Mouse (Mus musculus): ENCODE measurements around the gene Pla2g15.

Pla2g15 gene

DNA sequence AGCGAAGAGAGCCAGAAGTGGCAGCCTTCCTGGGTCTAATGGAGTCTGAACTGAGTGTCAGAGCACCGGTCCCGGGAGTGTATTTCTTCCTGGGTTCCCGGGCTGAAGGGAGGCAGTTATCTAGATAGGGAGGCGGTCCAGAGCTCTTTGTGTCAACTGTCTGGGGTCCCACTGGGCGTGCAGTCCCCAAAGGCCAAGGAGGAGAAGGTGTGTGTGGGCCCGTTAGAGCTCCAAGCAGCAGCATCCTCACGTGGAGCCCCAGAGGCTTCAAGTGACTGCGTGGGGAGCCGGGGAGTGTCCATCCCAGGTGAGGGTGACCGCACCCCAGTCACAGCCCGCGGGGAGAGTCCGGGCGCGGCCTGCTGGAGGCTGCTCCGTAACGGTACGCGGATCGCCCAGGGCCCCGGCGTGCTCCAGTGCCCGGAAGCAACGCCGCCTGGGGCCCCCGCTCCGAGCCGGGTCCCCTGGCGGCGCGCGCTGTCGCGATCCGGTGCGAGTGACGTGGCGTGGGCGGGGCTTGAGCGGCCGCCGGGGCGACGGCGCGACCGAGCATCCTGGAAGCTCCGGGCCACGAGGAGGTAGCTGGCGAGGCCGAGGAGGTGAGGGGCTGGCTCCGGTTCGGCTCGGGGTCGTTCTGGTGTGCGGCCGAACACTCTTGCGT lies 18.3 kb downstream of the Pla2g15 start, which contains the start of gene Slc7a6:
Gene Slc7a6, plus strand, starts transcription at position 502 of the 661 bp plus-strand sequence.
- peak within 1 kb of the TSS; percentile 88 for H3K4me3 ChIP-seq (replicated peaks; ENCODE audit: low read length)
- peaks cover 19% of the 10 kb centered on the region for H3K4me1 ChIP-seq (replicated peaks; ENCODE audit: low read depth, low read length)
- H3K36me3 ChIP-seq (ENCODE audit: insufficient read depth, low read length): peaks cover 17% of the 10 kb centered on the region
- peaks cover 47% of the 10 kb centered on the region for H3K27me3 ChIP-seq (ENCODE audit: insufficient read depth, low read length)
- H3K9me3 ChIP-seq (ENCODE audit: low read length): no peaks in the 10 kb centered on the region
- TF ChIP-seq POU5F1 (IDR thresholded peaks at IDR 0.05; ENCODE audit: borderline replicate concordance, low read length) (no peak), CTCF (conservative IDR thresholded peaks at IDR 0.05; ENCODE audit: low read length) (no peak), NANOG (IDR thresholded peaks at IDR 0.05; ENCODE audit: borderline replicate concordance, low read length) (no peak)

DNA sequence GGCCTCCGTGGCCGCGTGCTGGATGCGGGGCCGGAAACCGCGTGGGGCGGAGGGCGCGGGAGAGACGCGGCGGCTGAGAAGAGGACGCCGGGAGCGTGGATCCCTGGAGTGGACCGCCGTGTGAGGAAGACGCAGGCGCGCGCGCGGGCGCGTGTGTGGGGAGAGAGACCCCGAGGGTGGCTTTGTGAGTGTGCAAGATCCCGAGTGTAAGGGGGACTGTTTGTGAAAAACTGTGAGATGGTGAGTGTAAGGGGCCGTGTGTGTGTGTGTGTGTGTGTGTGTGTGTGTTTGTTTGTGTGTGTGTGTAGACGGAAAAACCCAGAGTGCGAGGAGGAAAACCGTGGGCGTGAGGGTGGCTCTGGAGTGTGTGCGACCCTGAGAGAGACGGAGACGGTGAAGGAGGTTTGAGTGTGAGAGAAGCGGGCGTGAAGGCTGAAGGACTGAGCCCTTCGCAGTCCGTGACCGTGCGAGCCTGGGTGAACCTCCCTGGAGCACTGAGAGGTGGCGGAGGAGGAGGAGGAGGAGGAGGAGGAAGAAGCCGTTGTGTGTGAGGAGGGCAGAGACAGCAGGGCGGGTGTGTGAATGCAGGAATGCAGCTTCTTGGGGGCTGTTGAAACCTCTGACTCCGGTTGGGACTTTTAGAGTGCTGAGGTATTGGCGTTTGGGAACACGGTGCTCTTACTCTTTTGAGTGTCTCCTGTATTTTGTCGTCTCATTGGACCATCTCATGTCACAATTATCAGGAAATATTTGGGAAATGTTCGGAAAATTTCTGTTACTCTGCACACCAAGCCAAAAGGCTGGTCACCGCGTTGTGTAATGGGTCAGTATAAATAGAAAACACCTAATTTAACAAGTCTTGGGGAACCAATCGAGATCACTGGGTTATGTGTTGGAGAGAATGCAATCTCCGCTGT lies 19.1 kb downstream of the Pla2g15 start:
- no peaks in the 10 kb centered on the region for H3K9me3 ChIP-seq (ENCODE audit: low read length)

DNA sequence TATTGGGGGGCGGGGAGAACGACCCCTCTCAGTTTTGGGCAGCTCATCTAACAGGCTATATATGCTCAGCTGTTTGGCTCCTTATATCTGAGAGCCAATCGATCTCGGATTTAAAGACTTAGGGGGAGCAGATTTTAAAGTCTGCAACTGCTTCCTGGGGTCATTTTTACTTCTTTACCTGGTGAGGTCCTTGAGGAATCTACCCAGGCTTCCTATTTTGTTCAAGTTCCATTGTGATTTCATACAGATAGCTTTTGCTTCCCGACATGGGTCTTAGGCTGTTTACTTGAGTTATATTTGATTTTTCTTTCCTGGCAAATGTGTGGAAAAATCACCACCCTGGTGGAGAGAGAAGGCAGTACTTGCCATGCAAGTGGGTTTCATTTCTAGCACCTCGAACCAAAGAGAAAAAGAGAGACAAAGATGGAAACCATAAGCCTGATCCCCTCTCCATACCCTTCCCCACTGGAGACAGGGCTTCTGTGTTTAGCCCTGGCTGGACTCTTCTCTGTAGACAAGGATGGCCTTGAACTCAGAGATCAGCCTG lies 19.8 kb downstream of the Pla2g15 start:
- Histone ChIP-seq H3K4me3 (replicated peaks; ENCODE audit: low read length) (peak overlapping the region; percentile 88), H3K36me3 (ENCODE audit: insufficient read depth, low read length) (peaks cover 4% of the 10 kb centered on the region), H3K4me1 (replicated peaks; ENCODE audit: low read depth, low read length) (peaks cover 19% of the 10 kb centered on the region), H3K9me3 (ENCODE audit: low read length) (no peaks in the 10 kb centered on the region), H3K27me3 (ENCODE audit: insufficient read depth, low read length) (peaks cover 47% of the 10 kb centered on the region)
- TF ChIP-seq POU5F1 (IDR thresholded peaks at IDR 0.05; ENCODE audit: borderline replicate concordance, low read length) (no peak), NANOG (IDR thresholded peaks at IDR 0.05; ENCODE audit: borderline replicate concordance, low read length) (no peak), CTCF (conservative IDR thresholded peaks at IDR 0.05; ENCODE audit: low read length) (peak; percentile 18; the same call in 1 of the 2 replicates)

More for the DNA sequence above, 19.1 kb downstream of the Pla2g15 start:
- no peak for TF ChIP-seq POU5F1 (IDR thresholded peaks at IDR 0.05; ENCODE audit: borderline replicate concordance, low read length)
- TF ChIP-seq CTCF (conservative IDR thresholded peaks at IDR 0.05; ENCODE audit: low read length): no peak
- TF ChIP-seq NANOG (IDR thresholded peaks at IDR 0.05; ENCODE audit: borderline replicate concordance, low read length): no peak
- H3K4me3 ChIP-seq (replicated peaks; ENCODE audit: low read length): peak overlapping the region; percentile 88
- H3K27me3 ChIP-seq (ENCODE audit: insufficient read depth, low read length): peaks cover 47% of the 10 kb centered on the region
- H3K36me3 ChIP-seq (ENCODE audit: insufficient read depth, low read length): peaks cover 9% of the 10 kb centered on the region
- peaks cover 19% of the 10 kb centered on the region for H3K4me1 ChIP-seq (replicated peaks; ENCODE audit: low read depth, low read length)

DNA sequence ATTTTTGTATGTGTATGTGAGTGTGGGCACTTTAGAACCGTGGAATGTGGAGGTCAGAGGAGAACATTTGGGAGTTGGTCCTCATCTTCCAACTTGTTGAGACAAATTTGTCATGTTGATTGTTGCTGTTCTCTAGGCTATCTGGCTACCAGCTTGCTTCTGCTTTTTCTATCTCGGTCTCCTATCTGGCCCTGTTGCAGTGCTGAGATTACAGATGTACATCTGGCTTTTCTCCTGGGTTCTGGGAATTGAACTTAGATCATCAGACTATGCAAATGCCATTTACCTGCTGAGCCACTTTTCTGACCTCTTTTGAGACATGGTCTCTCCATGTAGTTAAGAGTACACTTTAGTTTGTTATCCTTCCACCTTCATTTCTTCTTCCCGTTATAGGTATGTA lies 23.4 kb downstream of the Pla2g15 start:
- H3K36me3 ChIP-seq (ENCODE audit: insufficient read depth, low read length): no peaks in the 10 kb centered on the region
- no peaks in the 10 kb centered on the region for H3K9me3 ChIP-seq (ENCODE audit: low read length)
- peaks cover 18% of the 10 kb centered on the region for H3K27me3 ChIP-seq (ENCODE audit: insufficient read depth, low read length)
- peaks cover 12% of the 10 kb centered on the region for H3K4me1 ChIP-seq (replicated peaks; ENCODE audit: low read depth, low read length)
- TF ChIP-seq CTCF (conservative IDR thresholded peaks at IDR 0.05; ENCODE audit: low read length) (no peak), POU5F1 (IDR thresholded peaks at IDR 0.05; ENCODE audit: borderline replicate concordance, low read length) (no peak), NANOG (IDR thresholded peaks at IDR 0.05; ENCODE audit: borderline replicate concordance, low read length) (no peak)
- no peak overlapping the region for H3K4me3 ChIP-seq (replicated peaks; ENCODE audit: low read length)

DNA sequence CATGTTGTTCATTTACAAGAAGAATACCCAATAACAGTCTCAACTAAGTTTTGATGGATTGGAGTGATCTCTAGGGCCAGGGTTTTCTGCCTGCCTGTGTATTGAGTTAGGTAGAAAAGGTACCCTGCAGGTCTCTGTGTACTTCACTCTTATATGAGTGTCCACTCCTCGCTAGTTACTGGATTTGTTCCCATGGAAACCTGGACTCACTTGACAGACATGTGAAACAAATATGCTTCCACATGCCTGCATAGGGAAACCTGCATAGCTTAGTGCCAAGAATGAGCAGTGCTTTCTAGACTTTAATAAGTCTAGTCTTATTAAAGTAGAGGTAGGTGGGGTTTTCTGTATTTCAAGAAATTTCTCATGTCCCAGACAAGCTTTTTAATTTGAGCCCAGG lies 26.7 kb downstream of the Pla2g15 start:
- no peaks in the 10 kb centered on the region for H3K4me1 ChIP-seq (replicated peaks; ENCODE audit: low read depth, low read length)
- H3K36me3 ChIP-seq (ENCODE audit: insufficient read depth, low read length): peaks cover 7% of the 10 kb centered on the region
- H3K4me3 ChIP-seq (replicated peaks; ENCODE audit: low read length): no peak overlapping the region
- no peaks in the 10 kb centered on the region for H3K9me3 ChIP-seq (ENCODE audit: low read length)
- TF ChIP-seq POU5F1 (IDR thresholded peaks at IDR 0.05; ENCODE audit: borderline replicate concordance, low read length) (no peak), NANOG (IDR thresholded peaks at IDR 0.05; ENCODE audit: borderline replicate concordance, low read length) (no peak)
- no peaks in the 10 kb centered on the region for H3K27me3 ChIP-seq (ENCODE audit: insufficient read depth, low read length)

DNA sequence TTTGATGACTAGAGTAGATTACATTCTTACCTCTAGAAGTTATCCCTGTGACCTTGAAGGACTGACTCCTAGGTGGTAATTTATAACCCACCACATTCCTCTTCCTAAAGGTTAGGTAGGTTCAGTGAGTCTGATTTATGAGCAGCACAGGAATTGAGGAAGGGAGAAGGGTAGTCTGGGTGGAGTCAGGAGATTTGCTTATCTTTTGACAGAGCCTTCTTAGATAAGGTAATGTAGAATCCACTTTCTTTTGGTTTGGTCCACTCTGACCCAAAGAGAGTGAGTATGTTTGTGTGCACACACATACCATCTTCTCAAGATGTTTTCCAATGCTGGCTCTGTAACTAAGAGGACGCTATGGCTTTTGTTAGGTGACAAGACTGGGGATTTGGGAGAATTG lies 27.4 kb downstream of the Pla2g15 start:
- H3K36me3 ChIP-seq (ENCODE audit: insufficient read depth, low read length): peaks cover 7% of the 10 kb centered on the region
- H3K4me1 ChIP-seq (replicated peaks; ENCODE audit: low read depth, low read length): no peaks in the 10 kb centered on the region
- no peak overlapping the region for H3K4me3 ChIP-seq (replicated peaks; ENCODE audit: low read length)
- no peaks in the 10 kb centered on the region for H3K9me3 ChIP-seq (ENCODE audit: low read length)
- no peaks in the 10 kb centered on the region for H3K27me3 ChIP-seq (ENCODE audit: insufficient read depth, low read length)
- TF ChIP-seq NANOG (IDR thresholded peaks at IDR 0.05; ENCODE audit: borderline replicate concordance, low read length): no peak
- TF ChIP-seq CTCF (conservative IDR thresholded peaks at IDR 0.05; ENCODE audit: low read length): no peak
- TF ChIP-seq POU5F1 (IDR thresholded peaks at IDR 0.05; ENCODE audit: borderline replicate concordance, low read length): no peak

DNA sequence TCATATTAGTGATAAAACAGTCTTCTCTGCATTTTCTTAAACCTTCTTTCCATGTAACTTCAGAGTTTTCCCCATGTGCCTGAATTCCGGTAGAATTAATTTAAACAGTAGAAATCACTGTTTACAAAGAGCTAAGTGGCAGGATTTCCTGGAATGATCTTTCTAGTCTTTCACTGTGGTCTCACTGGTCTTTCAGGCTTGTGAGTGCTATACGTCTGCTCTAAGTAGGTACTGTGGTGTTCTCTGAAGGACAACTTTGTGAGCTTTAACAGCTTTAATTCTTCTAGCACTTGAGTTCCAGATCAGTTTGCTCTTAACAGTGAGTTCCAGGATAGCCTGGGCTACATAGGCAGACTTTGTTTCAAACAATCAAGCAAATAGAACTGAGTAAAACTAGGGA lies 28.2 kb downstream of the Pla2g15 start:
- H3K4me3 ChIP-seq (replicated peaks; ENCODE audit: low read length): no peak overlapping the region
- H3K4me1 ChIP-seq (replicated peaks; ENCODE audit: low read depth, low read length): no peaks in the 10 kb centered on the region
- peaks cover 7% of the 10 kb centered on the region for H3K36me3 ChIP-seq (ENCODE audit: insufficient read depth, low read length)
- H3K27me3 ChIP-seq (ENCODE audit: insufficient read depth, low read length): no peaks in the 10 kb centered on the region
- H3K9me3 ChIP-seq (ENCODE audit: low read length): no peaks in the 10 kb centered on the region
- TF ChIP-seq POU5F1 (IDR thresholded peaks at IDR 0.05; ENCODE audit: borderline replicate concordance, low read length) (no peak), NANOG (IDR thresholded peaks at IDR 0.05; ENCODE audit: borderline replicate concordance, low read length) (no peak), CTCF (conservative IDR thresholded peaks at IDR 0.05; ENCODE audit: low read length) (no peak)

DNA sequence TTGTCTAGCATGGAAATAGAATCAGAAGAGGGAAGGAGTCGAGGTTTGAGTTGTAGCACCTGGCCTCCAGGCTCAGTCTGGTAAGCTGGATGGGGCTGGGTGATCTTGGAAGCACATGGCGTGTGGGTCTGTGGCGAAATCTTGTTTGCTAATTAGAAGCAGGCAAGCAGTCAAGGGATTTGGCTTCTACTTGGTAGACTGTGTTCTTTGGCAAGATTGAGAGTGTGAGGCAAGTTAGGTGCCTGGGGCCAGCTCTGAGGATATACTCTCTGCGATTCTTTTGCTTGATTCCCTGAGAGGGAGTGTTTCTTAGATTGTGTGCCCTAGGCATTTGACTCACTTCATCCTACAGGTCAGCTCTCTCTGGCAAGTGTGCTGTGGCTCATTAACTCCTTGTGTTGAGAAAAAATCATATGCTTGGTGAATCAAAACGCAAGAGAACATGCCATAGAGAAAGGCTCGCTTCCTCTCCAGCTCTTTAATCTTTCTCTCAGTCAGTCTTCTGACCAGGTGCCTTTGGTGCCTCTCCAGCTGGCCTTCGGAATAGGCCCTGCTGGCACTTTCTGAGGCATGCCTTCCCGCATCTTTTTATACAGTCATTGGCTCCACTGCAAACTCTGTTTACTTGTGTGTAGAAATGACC lies 35.5 kb downstream of the Pla2g15 start:
- Histone ChIP-seq H3K36me3 (ENCODE audit: insufficient read depth, low read length) (peaks cover 23% of the 10 kb centered on the region; the same call in 1 of the 2 replicates), H3K4me3 (replicated peaks; ENCODE audit: low read length) (no peak overlapping the region), H3K4me1 (replicated peaks; ENCODE audit: low read depth, low read length) (no peaks in the 10 kb centered on the region), H3K27me3 (ENCODE audit: insufficient read depth, low read length) (no peaks in the 10 kb centered on the region), H3K9me3 (ENCODE audit: low read length) (no peaks in the 10 kb centered on the region)
- TF ChIP-seq NANOG (IDR thresholded peaks at IDR 0.05; ENCODE audit: borderline replicate concordance, low read length): no peak
- TF ChIP-seq CTCF (conservative IDR thresholded peaks at IDR 0.05; ENCODE audit: low read length): no peak
- TF ChIP-seq POU5F1 (IDR thresholded peaks at IDR 0.05; ENCODE audit: borderline replicate concordance, low read length): no peak

Measured in E14TG2a.4 (cell line).